Mouse (Mus musculus): Measurements from ENCODE around the gene Tbr1.

- TF ChIP-seq CTCF (conservative IDR thresholded peaks at IDR 0.05; ENCODE audit: insufficient read depth, insufficient read length, low read depth, low read length) (no peak), POLR2A (IDR thresholded peaks at IDR 0.05; ENCODE audit: low read depth, low read length) (no peak)
Measured at GRCm38 (mm10) chr2:61818197-61818596, 15.5 kb downstream of the Tbr1 start.
